Mouse (Mus musculus): ENCODE data around the gene Ccdc84.

GRCm38 (mm10) chr9:44412781-44413180 lies 5.6 kb downstream of the Ccdc84 start:
- no peak for TF ChIP-seq CTCF (IDR thresholded peaks at IDR 0.05; ENCODE audit: low read depth, low read length)
- no peak for TF ChIP-seq POLR2A (IDR thresholded peaks at IDR 0.05; ENCODE audit: borderline replicate concordance, low read depth, low read length)

All from bone marrow macrophage, adult 2 months (primary cell).